Mouse (Mus musculus) 416B (cell line): ENCODE results near the gene Krtcap2.

Experiments used
- DNase-seq: peaks from one replicate; pipeline ENCODE4 v3.0.0; 2011; ENCODE audit warnings: low read depth

Gene Krtcap2

DNA sequence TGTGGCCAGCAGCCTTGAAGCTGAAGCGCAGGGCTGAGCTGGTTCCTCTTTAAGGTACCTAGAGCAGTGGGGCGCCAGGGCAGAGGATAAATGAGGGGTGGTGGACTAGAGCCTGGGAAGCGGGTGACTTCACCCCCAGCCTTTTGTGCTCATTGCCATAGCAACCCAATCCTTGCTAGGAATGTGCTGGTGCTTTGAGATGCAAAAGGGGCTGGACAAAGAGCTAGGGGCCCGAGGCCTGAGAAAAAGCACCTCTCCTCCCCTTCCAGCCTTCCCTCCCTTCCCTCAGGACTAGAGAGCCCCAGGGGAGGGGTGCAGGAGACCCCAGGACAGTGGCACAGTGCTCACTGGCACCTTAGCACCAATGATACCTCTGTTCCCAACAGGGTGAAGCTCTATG lies 19.8 kb upstream of the Krtcap2 start:
- no peak for DNase-seq

DNA sequence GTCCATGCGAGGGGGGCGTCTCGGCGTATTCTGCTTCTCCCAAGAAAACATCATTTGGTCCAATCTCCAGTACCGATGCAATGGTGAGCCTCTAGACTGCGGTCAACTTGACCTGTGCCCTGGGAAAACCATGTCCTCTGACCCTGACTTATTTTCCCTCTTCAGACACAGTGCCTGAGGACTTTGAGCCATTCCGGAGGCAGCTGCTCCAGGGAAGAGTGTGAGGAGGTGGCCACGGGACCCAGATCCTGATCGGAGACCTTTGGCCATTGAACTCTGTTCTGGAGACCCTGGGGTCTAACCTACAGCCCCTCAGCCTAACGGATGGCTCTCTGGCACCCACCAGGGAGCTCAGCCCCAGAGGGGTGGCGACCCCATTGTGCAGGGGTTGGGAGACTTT lies 19.4 kb upstream of the Krtcap2 start:
- no peak for DNase-seq

DNA sequence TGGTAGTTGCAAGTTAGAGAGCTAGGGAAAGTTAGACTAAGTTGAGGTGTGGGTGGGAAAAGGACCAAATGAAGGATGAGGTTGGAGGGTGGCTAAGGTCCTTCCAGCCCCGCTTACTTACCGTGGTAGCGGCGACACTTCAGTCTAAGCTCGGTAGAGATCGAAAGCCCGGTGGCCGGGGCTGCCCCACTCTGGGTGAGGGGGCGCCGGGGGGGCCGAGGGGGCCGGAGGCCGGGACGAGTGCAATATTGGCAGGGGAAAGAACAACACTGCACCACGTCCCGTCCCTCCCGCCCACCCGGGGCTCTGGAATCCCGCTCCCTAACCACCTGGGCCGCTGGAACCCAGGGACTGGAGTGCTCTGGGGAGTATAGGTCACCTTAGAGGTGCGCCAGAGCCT lies 18.9 kb upstream of the Krtcap2 start, which contains the start of gene Mtx1:
TSS of gene Mtx1 (minus strand) at position 189 of the 400 bp plus-strand sequence.
- no peak for DNase-seq

DNA sequence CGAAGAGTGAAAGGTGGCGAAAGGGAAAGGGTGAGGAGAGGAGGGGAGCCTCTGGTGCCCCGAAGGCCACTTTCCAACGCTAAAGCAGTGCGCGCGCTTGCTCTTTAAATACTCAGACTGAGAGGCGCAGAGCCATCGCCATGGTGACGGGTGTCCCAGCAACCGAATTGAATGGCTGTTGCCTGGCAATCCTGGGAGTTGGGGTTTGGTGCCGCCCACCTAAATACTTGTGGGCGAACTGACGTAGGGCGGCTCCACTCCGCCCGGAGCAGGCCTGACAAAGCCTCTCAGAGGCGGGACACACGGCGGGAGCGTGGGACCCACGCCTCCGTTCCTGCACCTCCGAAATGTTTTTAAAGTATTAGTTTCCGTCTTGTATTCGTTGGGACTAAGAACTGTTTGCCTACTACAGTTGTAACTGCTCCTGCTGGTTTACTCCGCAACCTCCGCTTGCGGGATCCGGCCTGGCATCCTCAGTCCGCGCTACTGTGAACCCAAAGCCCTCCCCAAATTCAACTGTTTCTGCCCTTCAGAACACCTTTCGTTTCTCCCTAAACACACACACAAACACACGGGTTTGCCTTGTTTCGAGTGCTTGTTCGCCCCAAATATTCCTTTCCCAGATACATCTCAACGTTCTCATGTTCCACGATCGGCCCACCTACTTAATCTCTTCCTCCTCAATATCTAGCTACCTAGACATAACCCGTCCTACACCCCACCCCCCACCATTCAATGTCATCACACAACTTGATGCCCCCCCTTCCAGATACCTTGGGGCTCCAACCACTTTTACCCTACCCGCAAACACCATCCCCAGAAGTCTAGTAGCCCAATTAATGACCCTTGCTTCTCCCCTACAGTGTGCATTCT lies 18.2 kb upstream of the Krtcap2 start:
- peak; percentile 73 for DNase-seq

DNA sequence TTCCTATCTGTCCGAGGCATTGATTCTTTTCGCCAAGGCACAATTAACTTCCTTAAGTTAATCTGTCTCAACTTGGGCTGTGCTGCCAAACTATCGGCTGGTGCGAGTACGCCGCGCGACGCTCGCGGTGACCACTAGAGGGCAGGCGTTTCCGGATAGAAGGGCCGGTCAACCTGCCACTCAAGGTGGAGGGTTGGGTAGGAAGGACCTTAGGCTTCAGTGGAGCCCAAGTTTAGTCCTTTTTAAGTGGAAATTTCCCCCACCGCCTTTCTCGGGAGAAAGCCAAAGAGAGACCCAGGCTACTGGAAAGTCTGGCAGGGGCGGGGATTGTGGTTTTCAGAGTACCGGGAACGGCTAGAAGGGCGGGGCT lies 17.6 kb upstream of the Krtcap2 start:
- DNase-seq = peak; percentile 88

DNA sequence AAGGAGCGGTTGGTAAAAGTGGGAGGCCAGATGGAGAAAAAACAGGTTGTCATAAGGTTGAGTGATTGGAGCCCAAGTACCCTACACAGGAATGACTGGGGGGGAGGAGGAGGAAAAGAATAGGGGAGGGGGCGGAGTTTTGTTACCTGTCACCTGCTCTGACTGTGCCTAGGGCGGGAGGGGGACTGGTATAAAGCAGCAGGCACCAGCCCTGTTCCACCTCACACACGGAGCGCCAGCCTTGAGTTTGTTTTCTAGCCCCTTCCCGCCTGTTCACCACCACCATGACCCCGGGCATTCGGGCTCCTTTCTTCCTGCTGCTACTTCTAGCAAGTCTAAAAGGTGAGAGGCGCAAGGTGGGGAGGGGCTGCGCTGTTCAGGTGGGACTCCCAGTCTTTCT lies 16.9 kb upstream of the Krtcap2 start, which contains the start of gene Muc1:
TSS of gene Muc1 (plus strand) at position 222 of the 400 bp plus-strand sequence.
- no peak for DNase-seq

DNA sequence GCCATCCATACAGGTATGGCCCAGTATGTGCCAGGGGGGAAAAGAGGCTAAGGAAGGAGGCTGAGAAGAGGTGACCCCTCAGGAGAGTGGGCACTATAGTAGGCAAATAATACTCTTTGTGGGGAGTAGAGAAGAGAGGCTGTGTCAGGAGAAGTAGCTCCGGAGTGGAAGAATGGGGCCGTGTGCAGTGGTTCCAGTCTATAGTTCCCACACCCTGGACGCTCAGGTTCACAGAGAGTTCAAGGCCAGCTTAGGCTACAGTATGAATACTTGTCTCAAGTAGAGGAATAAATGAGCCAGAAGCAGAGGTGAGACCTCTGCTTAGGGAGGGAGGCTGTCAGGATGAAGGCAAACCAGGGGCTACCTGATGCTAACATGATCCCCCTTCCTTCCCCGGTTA lies 16.5 kb upstream of the Krtcap2 start:
- peak; percentile 42 for DNase-seq

DNA sequence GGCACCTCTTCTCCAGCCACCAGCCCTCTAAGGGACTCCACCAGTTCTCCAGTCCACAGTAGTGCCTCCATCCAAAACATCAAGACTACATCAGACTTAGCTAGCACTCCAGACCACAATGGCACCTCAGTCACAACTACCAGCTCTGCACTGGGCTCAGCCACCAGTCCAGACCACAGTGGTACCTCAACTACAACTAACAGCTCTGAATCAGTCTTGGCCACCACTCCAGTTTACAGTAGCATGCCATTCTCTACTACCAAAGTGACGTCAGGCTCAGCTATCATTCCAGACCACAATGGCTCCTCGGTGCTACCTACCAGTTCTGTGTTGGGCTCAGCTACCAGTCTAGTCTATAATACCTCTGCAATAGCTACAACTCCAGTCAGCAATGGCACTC lies 15.2 kb upstream of the Krtcap2 start:
- DNase-seq = no peak

DNA sequence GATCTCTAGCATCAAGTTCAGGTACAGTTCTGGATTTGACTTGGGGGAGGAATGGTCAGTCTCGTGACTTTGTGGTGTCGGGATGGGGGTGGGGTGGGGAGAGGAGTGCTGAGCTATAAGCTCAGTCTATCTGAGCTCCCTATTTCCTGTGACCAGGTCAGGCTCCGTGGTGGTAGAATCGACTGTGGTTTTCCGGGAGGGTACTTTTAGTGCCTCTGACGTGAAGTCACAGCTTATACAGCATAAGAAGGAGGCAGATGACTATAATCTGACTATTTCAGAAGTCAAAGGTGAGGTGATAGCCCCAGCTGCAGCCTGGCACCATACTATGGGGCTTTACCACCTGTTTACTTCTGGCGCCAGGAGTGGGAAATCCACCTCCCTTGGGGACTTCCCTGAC lies 14.4 kb upstream of the Krtcap2 start:
- DNase-seq = peak; percentile 72

DNA sequence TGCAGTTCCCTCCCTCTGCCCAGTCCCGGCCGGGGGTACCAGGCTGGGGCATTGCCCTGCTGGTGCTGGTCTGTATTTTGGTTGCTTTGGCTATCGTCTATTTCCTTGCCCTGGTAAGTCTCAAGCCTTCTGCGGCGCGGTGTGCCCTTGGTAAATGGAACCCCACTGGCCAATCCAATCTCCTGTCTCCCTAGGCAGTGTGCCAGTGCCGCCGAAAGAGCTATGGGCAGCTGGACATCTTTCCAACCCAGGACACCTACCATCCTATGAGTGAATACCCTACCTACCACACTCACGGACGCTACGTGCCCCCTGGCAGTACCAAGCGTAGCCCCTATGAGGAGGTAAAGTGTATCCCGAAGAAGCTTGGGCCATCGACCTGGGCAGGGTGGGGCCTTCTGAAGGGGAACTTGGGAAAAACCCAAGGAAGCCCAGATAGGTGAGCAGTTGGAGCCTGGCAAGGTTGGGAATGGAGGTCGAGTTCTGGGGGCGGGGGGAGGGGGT lies 13.9 kb upstream of the Krtcap2 start:
- no peak for DNase-seq

DNA sequence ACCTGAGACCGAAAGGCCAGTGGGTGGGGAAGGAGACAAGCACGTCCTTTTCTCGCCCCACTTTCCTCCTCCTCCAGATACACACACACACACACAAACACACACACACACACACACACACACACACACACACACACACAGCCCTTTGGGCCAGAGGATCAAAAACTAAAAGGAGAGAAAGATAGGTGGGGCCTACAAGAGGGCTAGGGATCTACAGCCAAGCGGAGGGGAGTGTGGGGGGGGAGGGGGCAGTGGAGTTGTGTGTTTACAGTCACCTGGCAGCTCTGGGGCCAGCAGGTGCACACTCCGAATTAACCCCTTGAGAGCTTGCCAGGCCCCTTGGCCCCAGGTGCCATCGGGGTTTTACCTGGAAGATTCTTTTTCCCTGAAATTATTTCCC lies 13.2 kb upstream of the Krtcap2 start:
- DNase-seq = no peak

DNA sequence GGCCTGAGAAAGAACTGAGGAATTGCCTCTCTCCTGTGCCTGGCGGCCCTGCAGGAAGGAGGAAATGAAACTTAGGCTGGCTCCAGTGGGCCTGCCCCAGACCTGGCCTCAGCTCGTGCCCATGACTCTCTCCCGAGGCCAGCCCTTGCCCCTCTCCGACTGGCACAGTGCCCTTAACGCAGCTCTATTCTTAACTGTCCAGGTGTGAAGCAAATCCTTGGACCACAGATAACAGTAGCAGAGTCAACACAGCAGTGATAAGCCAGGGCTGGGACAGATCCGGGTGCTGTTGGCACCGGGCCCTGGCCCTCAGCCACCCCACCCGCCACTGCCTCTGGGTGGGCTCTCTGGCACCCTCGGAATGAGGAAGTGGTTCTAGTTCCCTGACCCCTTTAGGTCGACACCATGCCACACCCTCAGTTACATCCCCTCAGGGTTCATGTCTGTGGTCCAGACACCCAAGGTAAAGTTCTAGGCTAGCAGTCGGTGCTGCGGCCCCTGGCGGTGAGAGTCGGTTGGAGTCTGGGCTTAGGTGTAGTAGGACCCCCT lies 12.1 kb upstream of the Krtcap2 start:
- DNase-seq = no peak

DNA sequence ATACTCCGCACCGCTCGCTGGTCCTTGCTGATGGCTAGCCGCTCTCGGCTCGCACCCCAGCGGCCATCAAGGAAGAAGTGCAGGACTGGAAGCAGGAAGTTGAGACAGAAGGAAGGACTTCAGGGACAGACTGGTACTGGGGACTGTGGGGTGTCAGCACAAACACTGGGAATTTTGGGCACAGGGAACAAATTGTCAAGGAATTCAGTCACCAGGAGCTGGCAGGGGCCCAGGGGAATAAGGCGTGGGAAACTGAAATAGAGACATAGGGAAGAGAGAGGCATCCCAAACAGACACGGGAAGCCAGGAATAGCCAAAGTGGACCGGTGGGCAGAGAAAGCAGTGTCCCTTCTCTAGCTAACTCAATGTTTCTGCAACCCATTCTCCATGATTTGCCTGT lies 9.2 kb upstream of the Krtcap2 start:
- DNase-seq = no peak

DNA sequence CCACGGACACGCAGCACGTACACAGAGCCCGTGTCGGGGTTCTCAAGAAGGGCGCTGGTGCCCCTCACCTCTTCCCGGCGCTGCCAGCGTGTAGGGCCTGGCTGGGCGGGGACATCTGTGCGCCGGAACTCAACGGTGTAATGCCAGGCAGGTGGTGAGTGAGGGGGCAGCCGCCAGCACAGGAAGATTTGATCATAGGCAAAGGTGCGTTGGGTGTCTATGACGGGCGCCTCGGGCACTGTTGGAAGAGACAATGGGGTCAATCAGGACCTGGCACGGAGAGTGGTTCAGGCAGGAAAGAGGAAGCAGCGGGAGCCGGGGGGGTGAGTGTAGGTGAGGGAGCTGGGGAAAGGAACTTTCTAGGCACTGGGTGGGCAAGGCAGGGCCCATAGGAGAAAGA lies 8.1 kb upstream of the Krtcap2 start:
- DNase-seq = no peak

DNA sequence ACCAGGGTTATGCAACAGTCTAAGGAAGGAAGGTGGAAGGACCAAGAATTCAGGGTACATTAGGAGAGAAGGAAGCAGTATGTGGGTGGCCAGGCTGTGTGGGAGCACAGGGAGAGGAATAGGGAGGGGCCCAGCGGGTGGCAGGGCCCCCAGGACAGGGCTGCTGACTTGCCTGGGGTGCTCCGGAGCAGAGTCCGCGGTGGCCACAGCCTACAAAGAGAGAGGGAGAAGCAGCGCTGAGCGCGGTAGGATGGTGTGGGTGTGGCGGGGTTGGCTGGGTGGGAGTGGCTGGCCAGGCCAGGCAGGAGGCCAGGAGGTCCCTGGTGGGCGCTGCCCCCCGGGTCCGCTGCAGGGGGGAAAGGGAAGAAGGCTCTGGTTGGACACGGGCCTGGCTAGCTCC lies 7.3 kb upstream of the Krtcap2 start:
- no peak for DNase-seq

DNA sequence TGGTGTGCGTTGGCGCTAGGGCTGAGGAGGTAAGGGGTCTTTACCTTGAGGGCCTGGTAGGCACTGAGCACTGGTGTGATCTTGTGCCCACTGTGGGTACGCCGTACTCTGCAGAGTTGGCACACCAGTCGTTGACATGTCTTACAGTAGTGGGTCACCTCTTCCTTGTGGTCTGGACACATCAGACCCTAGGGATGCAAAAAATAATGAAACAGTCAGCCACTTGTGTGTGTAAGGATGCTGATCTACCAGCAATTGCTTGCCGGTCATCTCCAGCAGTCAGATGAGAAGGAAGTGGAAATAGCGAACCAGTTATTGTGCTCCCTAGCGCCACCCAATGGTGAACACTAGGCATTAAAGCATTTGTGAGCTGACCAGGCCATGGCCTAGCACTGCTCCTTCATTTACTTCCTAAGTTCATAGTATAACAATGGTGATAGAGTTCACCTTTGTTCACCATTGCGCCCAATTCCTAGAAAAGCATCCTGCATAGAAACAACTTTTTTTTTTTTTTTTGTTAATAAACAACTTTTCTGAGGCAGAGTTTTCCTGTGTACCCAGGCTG lies 3.4 kb upstream of the Krtcap2 start:
- DNase-seq = peak; percentile 85

DNA sequence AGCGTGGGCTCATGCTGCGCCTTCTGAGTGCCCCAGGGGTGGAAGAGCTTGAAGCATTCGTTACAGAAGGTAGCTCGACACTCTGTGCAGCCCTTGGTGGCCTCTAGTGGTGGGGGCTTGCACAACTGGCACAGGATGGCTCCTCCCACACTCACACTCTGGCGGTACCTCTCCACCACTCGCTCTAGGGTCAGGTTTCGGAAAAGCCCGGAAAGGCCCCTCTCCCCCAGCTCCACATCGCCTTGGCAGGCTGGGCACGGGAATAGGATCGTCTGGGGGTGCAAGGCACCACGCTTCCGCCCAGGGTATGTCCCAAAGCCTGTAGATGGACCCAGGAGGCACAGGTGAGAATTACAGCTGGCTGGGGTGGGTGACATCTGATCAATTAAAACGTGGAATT lies 2.2 kb upstream of the Krtcap2 start:
- DNase-seq = peak; percentile 72

DNA sequence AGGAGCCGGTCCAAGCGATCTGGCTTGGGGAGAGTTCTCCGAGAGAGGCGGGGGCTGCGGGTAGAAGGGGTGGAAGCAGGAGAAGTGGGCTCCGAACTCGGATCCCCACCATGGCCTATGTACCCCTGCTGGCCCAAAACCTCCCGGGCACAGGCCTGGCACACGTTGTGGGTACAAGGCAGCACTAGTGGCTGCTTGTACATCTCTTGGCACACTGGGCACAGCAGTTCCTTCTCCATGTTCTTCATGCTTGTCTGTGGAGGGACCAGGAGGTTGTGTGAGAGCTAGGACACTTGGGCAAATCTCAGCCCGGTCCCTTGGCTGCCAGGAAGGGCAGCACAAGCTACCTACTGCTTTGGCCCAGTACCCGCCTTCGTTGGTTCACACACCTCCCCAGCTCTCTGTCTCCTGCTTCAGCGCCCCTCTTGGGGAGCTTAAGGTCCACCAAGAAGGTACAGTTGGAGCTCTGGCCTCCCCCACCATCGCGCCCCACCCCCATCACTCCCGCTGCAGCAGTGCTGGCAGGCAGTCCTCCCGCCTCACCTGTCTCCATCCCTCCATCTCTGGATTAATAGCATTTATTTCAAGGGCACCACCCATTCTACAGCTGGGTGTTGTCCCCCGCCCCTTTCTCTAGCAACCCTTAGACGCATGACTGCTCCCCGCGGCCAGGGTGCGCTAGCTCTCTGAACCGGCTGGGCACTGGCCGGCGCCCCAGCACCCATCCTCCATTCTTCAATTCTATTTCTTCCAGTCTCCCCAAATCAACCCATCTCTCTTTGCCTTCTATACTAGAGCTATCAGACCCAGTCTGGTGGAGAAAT lies 1.4 kb upstream of the Krtcap2 start:
- DNase-seq = peak; percentile 42

DNA sequence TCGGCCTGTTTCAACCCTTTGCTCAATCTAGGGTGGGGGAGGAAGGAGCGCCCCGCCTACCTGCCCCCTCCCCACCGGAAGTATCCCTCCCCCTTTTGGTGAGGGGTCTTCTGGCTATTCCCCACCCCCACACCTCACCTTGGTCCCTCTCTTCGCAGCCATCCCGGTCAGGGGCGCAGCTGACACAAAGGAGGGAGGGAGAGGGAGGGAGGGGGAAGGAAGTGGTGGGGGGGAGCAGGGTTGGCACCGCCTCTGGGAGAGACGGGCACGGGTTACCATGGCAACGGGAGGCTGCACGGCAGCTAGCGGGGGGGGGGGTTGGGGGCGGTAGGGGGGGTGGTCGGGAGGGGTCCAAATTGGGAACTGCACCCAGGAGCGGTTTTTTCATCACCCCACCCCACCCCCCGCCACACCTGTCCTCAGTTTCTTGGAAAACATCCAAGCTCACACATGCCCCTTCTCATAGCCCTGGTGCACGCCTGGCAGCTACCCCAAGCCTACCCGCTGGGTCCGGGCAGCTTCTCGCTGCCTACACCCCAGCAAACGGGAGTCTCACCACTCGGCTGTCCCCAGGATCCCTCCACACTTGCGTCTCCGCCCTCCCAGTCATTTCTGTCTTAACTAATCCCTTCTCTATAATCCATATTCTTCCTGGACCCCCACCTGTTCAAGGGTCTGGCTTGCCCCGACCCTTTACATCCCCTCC lies 631 bp upstream of the Krtcap2 start:
- DNase-seq = peak; percentile 59

DNA sequence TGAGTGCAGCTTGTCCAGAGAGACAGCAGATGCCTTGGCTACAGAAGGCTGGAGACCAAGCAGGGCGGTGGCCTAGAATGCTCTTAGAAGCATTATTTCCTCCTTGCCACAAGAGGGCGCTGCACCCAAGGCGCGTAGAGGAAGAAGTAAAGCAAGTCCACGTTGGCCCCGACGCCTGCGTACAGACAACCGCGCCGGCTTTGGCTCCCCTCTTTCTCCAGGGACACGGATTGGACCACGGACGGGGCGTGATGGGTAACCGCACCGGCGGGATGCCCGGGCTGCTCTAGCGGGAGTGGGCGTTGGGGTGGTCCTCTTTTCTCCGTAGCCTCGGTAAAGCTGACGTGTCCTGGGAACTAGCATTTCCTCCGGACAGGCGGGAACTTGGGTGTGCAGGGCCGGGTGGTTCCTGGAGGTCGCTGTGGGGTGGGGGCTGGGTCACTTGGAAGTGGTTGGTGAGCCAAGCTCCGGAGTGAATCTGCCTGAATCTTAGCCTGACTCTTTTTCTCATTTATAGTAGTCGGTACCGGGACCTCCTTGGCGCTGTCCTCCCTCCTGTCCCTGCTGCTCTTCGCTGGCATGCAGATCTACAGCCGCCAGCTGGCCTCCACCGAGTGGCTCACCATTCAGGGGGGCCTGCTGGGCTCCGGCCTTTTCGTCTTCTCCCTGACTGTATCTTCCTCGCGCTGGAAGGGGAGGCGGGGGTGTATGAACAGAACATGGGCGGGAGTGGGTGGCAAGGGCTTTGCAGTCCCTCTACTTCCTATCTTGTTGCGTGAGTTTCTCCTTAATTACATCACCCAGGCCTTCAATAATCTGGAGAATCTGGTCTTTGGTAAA lies 715 bp downstream of the Krtcap2 start, which contains the start of gene Trim46:
TSS of gene Trim46 (minus strand) at position 49 of the 840 bp plus-strand sequence.
- peak; percentile 94 for DNase-seq

DNA sequence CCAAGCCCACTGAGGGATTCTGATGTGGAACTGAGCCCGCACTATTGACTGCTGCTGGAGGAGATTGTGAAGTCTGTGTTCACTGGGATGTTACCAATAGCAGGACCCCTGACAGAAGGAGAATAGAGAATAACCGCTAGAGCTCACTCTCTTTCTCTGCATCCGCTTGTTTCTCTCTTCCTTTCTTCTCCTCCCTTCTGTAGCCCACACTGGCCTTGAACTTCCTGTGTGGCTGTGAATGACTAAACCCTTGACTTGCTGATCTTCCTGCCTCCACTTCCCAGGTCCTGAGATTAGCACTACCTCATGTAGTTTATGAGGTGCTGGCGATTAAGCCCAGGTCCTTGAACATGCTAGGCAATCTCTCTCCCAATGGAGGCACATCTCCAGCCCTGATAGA lies 1.7 kb downstream of the Krtcap2 start:
- peak; percentile 54 for DNase-seq
